Mouse (Mus musculus) liver, postnatal 0 days (tissue): ENCODE data around the gene Ddx42. TPM values are rescaled to one million over a fixed set of nuclear protein-coding genes. Genes with fewer than 3 reads are reported as not detected.

Experiments used
- ATAC-seq: fragments of 200-750 bp; cut with Nextera tagmentation; 2 replicates; pipeline ENCODE4 v1.8.0; 2017; ENCODE audit warnings: mild to moderate bottlenecking, moderate library complexity
- DNase-seq: peaks from one replicate; pipeline ENCODE4 v3.0.0-alpha.2; 2016
- H3K27ac ChIP-seq: fragments of 300-500 bp; sonication (generic); 2 replicates; pipeline ENCODE4 v1.5.1; 2014; ENCODE audit warnings: antibody characterized with exemption, moderate library complexity, mild to moderate bottlenecking, low read depth
- H3K27me3 ChIP-seq: fragments of 300-500 bp; sonication (generic); 2 replicates; pipeline ENCODE4 v1.6.1; 2014; ENCODE audit warnings: low read length, control low read depth, mixed read lengths; ENCODE audit not compliant: insufficient read depth
- H3K36me3 ChIP-seq: fragments of 300-500 bp; sonication (generic); replicated peaks from 2 replicates; pipeline ENCODE4 v1.6.1; 2014; ENCODE audit warnings: mild to moderate bottlenecking, control low read depth, low read length, moderate library complexity, mixed read lengths; ENCODE audit not compliant: insufficient read depth
- H3K4me1 ChIP-seq: fragments of 300-500 bp; sonication (generic); 2 replicates; pipeline ENCODE4 v1.6.1; 2014; ENCODE audit warnings: antibody characterized with exemption, mild to moderate bottlenecking, control low read depth; ENCODE audit not compliant: insufficient read depth
- H3K4me2 ChIP-seq: fragments of 300-500 bp; sonication (generic); 2 replicates; pipeline ENCODE4 v1.6.1; 2014; ENCODE audit warnings: low read depth, mild to moderate bottlenecking, low read length, moderate library complexity, mixed read lengths
- H3K4me3 ChIP-seq: fragments of 300-500 bp; sonication (generic); 2 replicates; pipeline ENCODE4 v1.5.1; 2014; ENCODE audit warnings: low read depth, low read length
- H3K9ac ChIP-seq: fragments of 300-500 bp; sonication (generic); replicated peaks from 2 replicates; pipeline ENCODE4 v1.6.1; 2014; ENCODE audit warnings: mild to moderate bottlenecking, moderate library complexity
- H3K9me3 ChIP-seq: fragments of 300-500 bp; sonication (generic); 2 replicates; pipeline ENCODE4 v1.6.1; 2016; ENCODE audit warnings: mild to moderate bottlenecking, control low read depth, low read length, mixed read lengths
- CTCF ChIP-seq: sonication (generic); IDR thresholded peaks from 2 replicates; pipeline ENCODE4 v1.5.1; 2016; ENCODE audit warnings: antibody characterized with exemption, low read depth
- EP300 ChIP-seq: IDR thresholded peaks from 2 replicates; pipeline ENCODE4 v1.6.1; 2016; ENCODE audit warnings: antibody characterized with exemption, low read depth, mild to moderate bottlenecking
- WGBS: fragments of 180-500 bp; shearing (Covaris S2); extraction: QIAGEN DNeasy Blood & Tissue Kit; methylation state at CpG from one replicate; pipeline ENCODE4 v1.1.7; 2014; ENCODE audit not compliant: insufficient replicate concordance; 5-methylcytosine and 5-hydroxymethylcytosine counted together
- polyA plus RNA-seq: library from polyadenylated mRNA; unstranded; fragments of >200 nt; fragmentation: Nextera tagmentation; extraction: Ambion mirVana; gene quantifications from 2 replicates; pipeline ENCODE4 v1.2.1, GENCODE M21; 2015

Gene Ddx42
- polyA plus RNA-seq, 1 experiment from 2014 or later, result 17.8 TPM

DNA sequence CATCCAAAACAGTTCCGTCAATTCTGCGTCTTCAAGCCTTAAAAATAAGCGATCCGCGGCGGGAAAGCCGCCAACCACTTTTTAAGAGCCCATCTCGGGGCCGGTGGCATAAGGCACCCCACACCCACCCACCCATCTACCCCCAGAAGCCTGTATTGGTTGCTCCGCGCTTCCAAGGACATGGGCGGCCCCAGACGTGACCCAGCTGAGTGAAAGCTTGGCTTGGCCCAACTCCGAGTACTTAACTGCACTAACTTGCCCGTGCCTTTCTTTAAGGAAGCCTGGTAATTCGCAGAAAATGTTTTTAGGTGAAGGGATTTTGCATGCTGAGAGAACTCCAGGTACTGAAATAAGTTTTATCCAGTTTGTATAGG, 56.6 kb downstream of the Ddx42 start:
- WGBS, result 6% methylated on average over 16 of the region's 16 CpGs
- H3K27ac ChIP-seq, result peak overlapping the region; percentile 85
- DNase-seq (no peak), ATAC-seq (peak; percentile 3; the same call in 1 of the 2 replicates)
- no peak; the same call in 1 of the 2 replicates for TF ChIP-seq EP300
- no peak for TF ChIP-seq CTCF
- no peaks in the 10 kb centered on the region for H3K36me3 ChIP-seq
- H3K4me1 ChIP-seq, result peaks cover 46% of the 10 kb centered on the region
- no peaks in the 10 kb centered on the region for H3K27me3 ChIP-seq
- H3K9me3 ChIP-seq, result no peaks in the 10 kb centered on the region
- peak overlapping the region; percentile 95 for H3K4me3 ChIP-seq
- peak overlapping the region; percentile 46 for H3K9ac ChIP-seq
- peak overlapping the region; percentile 79 for H3K4me2 ChIP-seq

DNA sequence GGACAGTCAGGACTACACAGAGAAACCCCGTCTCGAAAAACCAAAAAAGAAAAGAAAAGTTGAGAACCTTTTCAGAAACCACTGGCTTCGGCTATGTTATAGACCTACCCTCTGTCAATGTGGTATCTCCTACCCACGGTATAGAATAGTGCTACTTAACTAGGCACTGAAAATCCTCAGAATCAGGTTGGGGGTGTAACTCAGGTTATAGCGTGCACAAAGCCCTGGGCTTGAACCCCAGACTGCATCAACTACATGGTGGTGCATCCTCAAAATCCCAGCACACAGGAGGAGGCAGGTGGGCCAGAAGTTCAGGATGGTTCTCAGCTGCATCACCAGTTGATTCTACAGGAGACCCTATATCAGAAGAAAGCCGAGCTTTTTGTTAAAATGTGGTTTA, 57.1 kb downstream of the Ddx42 start:
- ATAC-seq (no peak), DNase-seq (no peak)
- whole genome bisulfite sequencing, result 86% methylated on average over 6 of the region's 6 CpGs
- no peak overlapping the region for H3K4me3 ChIP-seq
- H3K27ac ChIP-seq, result peak overlapping the region; percentile 85; the same call in 1 of the 2 replicates
- peak overlapping the region; percentile 79 for H3K4me2 ChIP-seq
- H3K4me1 ChIP-seq, result peaks cover 42% of the 10 kb centered on the region
- H3K9ac ChIP-seq, result no peak overlapping the region
- TF ChIP-seq CTCF (no peak), EP300 (no peak)
- H3K27me3 ChIP-seq, result no peaks in the 10 kb centered on the region
- no peaks in the 10 kb centered on the region for H3K9me3 ChIP-seq
- H3K36me3 ChIP-seq, result no peaks in the 10 kb centered on the region

DNA sequence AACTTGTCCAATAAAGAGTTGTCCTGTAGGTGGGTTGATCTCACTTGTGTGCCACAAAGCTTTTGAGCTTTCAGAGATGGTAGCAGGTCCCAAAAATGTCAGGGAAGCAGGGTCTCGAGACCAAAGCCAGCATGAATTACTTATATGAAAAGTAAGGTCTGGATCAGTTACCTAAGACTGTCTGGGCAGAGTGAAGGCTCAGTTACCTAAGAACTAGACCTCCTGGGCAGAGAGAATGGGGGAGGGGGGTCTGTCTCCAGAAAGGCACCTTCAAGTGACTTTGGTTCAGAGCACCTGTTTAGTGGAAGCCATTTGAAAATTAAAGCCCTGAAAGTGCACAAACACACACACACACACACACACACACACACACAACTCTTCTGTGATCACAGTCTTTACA, 57.6 kb downstream of the Ddx42 start:
- no peak overlapping the region for H3K4me3 ChIP-seq
- H3K4me2 ChIP-seq, result no peak overlapping the region
- TF ChIP-seq EP300 (no peak), CTCF (no peak)
- H3K27me3 ChIP-seq, result no peaks in the 10 kb centered on the region
- peaks cover 37% of the 10 kb centered on the region for H3K4me1 ChIP-seq
- H3K27ac ChIP-seq, result no peak overlapping the region
- no peak for DNase-seq
- no peak for ATAC-seq
- no peak overlapping the region for H3K9ac ChIP-seq
- no peaks in the 10 kb centered on the region for H3K9me3 ChIP-seq
- no peaks in the 10 kb centered on the region for H3K36me3 ChIP-seq
- WGBS, result 76% methylated on average over 1 of the region's 1 CpGs

- WGBS, result 85% methylated on average over 7 of the region's 7 CpGs
- no peak for DNase-seq
- H3K4me3 ChIP-seq, result no peak overlapping the region
- no peak for ATAC-seq
- H3K27ac ChIP-seq, result no peak overlapping the region
- H3K36me3 ChIP-seq, result no peaks in the 10 kb centered on the region
- no peak overlapping the region for H3K4me2 ChIP-seq
- peaks cover 33% of the 10 kb centered on the region for H3K4me1 ChIP-seq
- no peaks in the 10 kb centered on the region for H3K27me3 ChIP-seq
- no peaks in the 10 kb centered on the region for H3K9me3 ChIP-seq
- TF ChIP-seq EP300, result no peak
- no peak for TF ChIP-seq CTCF
- no peak overlapping the region for H3K9ac ChIP-seq
These were observed 58.3 kb downstream of the Ddx42 start for GRCm38 (mm10) chr11:106274971-106275411.

GRCm38 (mm10) chr11:106276454-106276853, 59.7 kb downstream of the Ddx42 start, which contains the start of gene Tcam1:
Gene Tcam1, plus strand, starts transcription at chr11:106276672.
- WGBS, result 3% methylated on average over 25 of the region's 25 CpGs
- ATAC-seq (peak; percentile 22), DNase-seq (peak; percentile 96)
- no peak within 1 kb of the TSS for H3K9ac ChIP-seq
- TF ChIP-seq EP300 (no peak), CTCF (peak; percentile 98)
- H3K4me2 ChIP-seq, result peak within 1 kb of the TSS; percentile 52
- H3K4me3 ChIP-seq, result no peak within 1 kb of the TSS
- no peak within 1 kb of the TSS for H3K27ac ChIP-seq
- no peaks in the 10 kb centered on the region for H3K27me3 ChIP-seq
- no peaks in the 10 kb centered on the region for H3K9me3 ChIP-seq
- H3K36me3 ChIP-seq, result no peaks in the 10 kb centered on the region
- peaks cover 18% of the 10 kb centered on the region for H3K4me1 ChIP-seq

GRCm38 (mm10) chr11:106282452-106282851, 65.7 kb downstream of the Ddx42 start:
- ATAC-seq (no peak), DNase-seq (no peak)
- H3K9ac ChIP-seq, result no peak overlapping the region
- H3K4me1 ChIP-seq, result no peaks in the 10 kb centered on the region
- no peaks in the 10 kb centered on the region for H3K27me3 ChIP-seq
- no peaks in the 10 kb centered on the region for H3K9me3 ChIP-seq
- no peak overlapping the region for H3K4me2 ChIP-seq
- H3K36me3 ChIP-seq, result no peaks in the 10 kb centered on the region
- no peak overlapping the region for H3K27ac ChIP-seq
- WGBS, result 77% methylated on average over 6 of the region's 6 CpGs
- H3K4me3 ChIP-seq, result no peak overlapping the region
- TF ChIP-seq EP300, result no peak
- no peak for TF ChIP-seq CTCF

DNA sequence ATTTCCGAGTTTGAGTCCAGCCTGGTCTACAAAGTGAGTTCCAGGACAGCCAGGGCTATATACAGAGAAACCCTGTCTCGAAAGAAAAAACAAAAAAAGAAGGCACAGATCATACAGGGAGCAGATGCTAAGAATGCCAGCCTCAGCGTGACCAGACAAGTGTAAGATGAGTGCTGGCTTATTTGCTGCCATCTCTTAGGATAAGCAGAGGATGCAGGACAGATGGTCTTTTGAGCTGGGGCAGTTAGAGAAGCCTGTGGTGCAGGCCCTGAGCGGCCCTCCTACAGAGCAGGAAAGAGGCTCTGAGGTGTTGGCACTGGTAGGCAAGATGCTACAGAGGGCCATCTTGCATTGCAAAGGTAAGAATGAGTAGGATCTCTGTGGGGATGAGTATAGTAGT, 66.6 kb downstream of the Ddx42 start:
- no peaks in the 10 kb centered on the region for H3K4me1 ChIP-seq
- no peaks in the 10 kb centered on the region for H3K36me3 ChIP-seq
- no peak overlapping the region for H3K4me3 ChIP-seq
- H3K27me3 ChIP-seq, result no peaks in the 10 kb centered on the region
- no peak overlapping the region for H3K4me2 ChIP-seq
- H3K27ac ChIP-seq, result no peak overlapping the region
- H3K9ac ChIP-seq, result no peak overlapping the region
- TF ChIP-seq CTCF (no peak), EP300 (no peak)
- WGBS, result 80% methylated on average over 4 of the region's 4 CpGs
- ATAC-seq (no peak), DNase-seq (no peak)
- no peaks in the 10 kb centered on the region for H3K9me3 ChIP-seq
